Mouse (Mus musculus): ENCODE data around the gene Tmcc3. TPM values are rescaled to one million over a fixed set of nuclear protein-coding genes. Genes with fewer than 3 reads are reported as not detected.

The Tmcc3 gene
- total and polyA plus RNA-seq, 2 experiments from 2014 or later: 4.1 to 10.0 TPM

- ATAC-seq (ENCODE audit: insufficient read depth, low read depth) (no peak), DNase-seq (ENCODE audit: low spot score) (no peak)
- no peak overlapping the region for H3K27ac ChIP-seq (ENCODE audit: low read depth)
- no peak overlapping the region for H3K4me2 ChIP-seq (ENCODE audit: low read depth, low read length)
- no peaks in the 10 kb centered on the region; the same call in 1 of the 2 replicates for H3K9me3 ChIP-seq (replicated peaks; ENCODE audit: control insufficient read depth, low read length)
- no peak overlapping the region for H3K4me3 ChIP-seq (ENCODE audit: low read depth, low read length)
- no peaks in the 10 kb centered on the region for H3K36me3 ChIP-seq (replicated peaks; ENCODE audit: control insufficient read depth, insufficient read depth, low read length)
- WGBS: 64% methylated on average over 6 of the region's 6 CpGs
- H3K9ac ChIP-seq (replicated peaks; ENCODE audit: low read depth, low read length): no peak overlapping the region
- TF ChIP-seq EP300 (IDR thresholded peaks at IDR 0.05; ENCODE audit: low read depth): no peak
- TF ChIP-seq CTCF (IDR thresholded peaks at IDR 0.05; ENCODE audit: low read depth): no peak
- H3K4me1 ChIP-seq (ENCODE audit: control insufficient read depth, insufficient read depth): no peaks in the 10 kb centered on the region
- no peaks in the 10 kb centered on the region for H3K27me3 ChIP-seq (ENCODE audit: control insufficient read depth, insufficient read depth, low read length)
Measured at GRCm38 (mm10) chr10:94601034-94601433, 289.3 kb downstream of the Tmcc3 start.

- H3K9ac ChIP-seq (replicated peaks; ENCODE audit: low read depth, low read length): no peak overlapping the region
- no peak overlapping the region for H3K27ac ChIP-seq (ENCODE audit: low read depth)
- ATAC-seq (ENCODE audit: insufficient read depth, low read depth): no peak
- H3K9me3 ChIP-seq (replicated peaks; ENCODE audit: control insufficient read depth, low read length): no peaks in the 10 kb centered on the region; the same call in 1 of the 2 replicates
- H3K36me3 ChIP-seq (replicated peaks; ENCODE audit: control insufficient read depth, insufficient read depth, low read length): no peaks in the 10 kb centered on the region
- TF ChIP-seq EP300 (IDR thresholded peaks at IDR 0.05; ENCODE audit: low read depth) (no peak), CTCF (IDR thresholded peaks at IDR 0.05; ENCODE audit: low read depth) (no peak)
- H3K4me3 ChIP-seq (ENCODE audit: low read depth, low read length): no peak overlapping the region
- no peak for DNase-seq (ENCODE audit: low spot score)
- H3K27me3 ChIP-seq (ENCODE audit: control insufficient read depth, insufficient read depth, low read length): no peaks in the 10 kb centered on the region
- 76% methylated on average over 4 of the region's 4 CpGs for WGBS
- no peaks in the 10 kb centered on the region for H3K4me1 ChIP-seq (ENCODE audit: control insufficient read depth, insufficient read depth)
- no peak overlapping the region for H3K4me2 ChIP-seq (ENCODE audit: low read depth, low read length)
Measured at GRCm38 (mm10) chr10:94605491-94605890, 293.7 kb downstream of the Tmcc3 start.

- Histone ChIP-seq H3K9me3 (replicated peaks; ENCODE audit: control insufficient read depth, low read length) (no peaks in the 10 kb centered on the region), H3K4me1 (ENCODE audit: control insufficient read depth, insufficient read depth) (no peaks in the 10 kb centered on the region), H3K9ac (replicated peaks; ENCODE audit: low read depth, low read length) (no peak overlapping the region), H3K27me3 (ENCODE audit: control insufficient read depth, insufficient read depth, low read length) (no peaks in the 10 kb centered on the region), H3K27ac (ENCODE audit: low read depth) (no peak overlapping the region), H3K4me2 (ENCODE audit: low read depth, low read length) (no peak overlapping the region), H3K4me3 (ENCODE audit: low read depth, low read length) (no peak overlapping the region), H3K36me3 (replicated peaks; ENCODE audit: control insufficient read depth, insufficient read depth, low read length) (no peaks in the 10 kb centered on the region)
- TF ChIP-seq CTCF (IDR thresholded peaks at IDR 0.05; ENCODE audit: low read depth): peak; percentile 90
- no peak for TF ChIP-seq EP300 (IDR thresholded peaks at IDR 0.05; ENCODE audit: low read depth)
- whole genome bisulfite sequencing: 57% methylated on average over 5 of the region's 5 CpGs
- DNase-seq (ENCODE audit: low spot score): peak; percentile 78
- ATAC-seq (ENCODE audit: insufficient read depth, low read depth): peak; percentile 90
Measured at GRCm38 (mm10) chr10:94609309-94609777, 297.6 kb downstream of the Tmcc3 start.

GRCm38 (mm10) chr10:94611228-94611968 lies 299.6 kb downstream of the Tmcc3 start:
- Histone ChIP-seq H3K27ac (ENCODE audit: low read depth) (no peak overlapping the region), H3K9me3 (replicated peaks; ENCODE audit: control insufficient read depth, low read length) (no peaks in the 10 kb centered on the region), H3K4me3 (ENCODE audit: low read depth, low read length) (no peak overlapping the region), H3K9ac (replicated peaks; ENCODE audit: low read depth, low read length) (no peak overlapping the region), H3K4me2 (ENCODE audit: low read depth, low read length) (no peak overlapping the region), H3K27me3 (ENCODE audit: control insufficient read depth, insufficient read depth, low read length) (no peaks in the 10 kb centered on the region), H3K4me1 (ENCODE audit: control insufficient read depth, insufficient read depth) (no peaks in the 10 kb centered on the region), H3K36me3 (replicated peaks; ENCODE audit: control insufficient read depth, insufficient read depth, low read length) (no peaks in the 10 kb centered on the region)
- no peak for ATAC-seq (ENCODE audit: insufficient read depth, low read depth)
- WGBS: 57% methylated on average over 13 of the region's 13 CpGs
- DNase-seq (ENCODE audit: low spot score): no peak
- no peak for TF ChIP-seq EP300 (IDR thresholded peaks at IDR 0.05; ENCODE audit: low read depth)
- no peak for TF ChIP-seq CTCF (IDR thresholded peaks at IDR 0.05; ENCODE audit: low read depth)

GRCm38 (mm10) chr10:94611969-94612440 lies 300.3 kb downstream of the Tmcc3 start:
- no peak overlapping the region for H3K9ac ChIP-seq (replicated peaks; ENCODE audit: low read depth, low read length)
- ATAC-seq (ENCODE audit: insufficient read depth, low read depth) (no peak), DNase-seq (ENCODE audit: low spot score) (no peak)
- 48% methylated on average over 4 of the region's 4 CpGs for WGBS
- no peaks in the 10 kb centered on the region for H3K36me3 ChIP-seq (replicated peaks; ENCODE audit: control insufficient read depth, insufficient read depth, low read length)
- H3K27ac ChIP-seq (ENCODE audit: low read depth): no peak overlapping the region
- H3K27me3 ChIP-seq (ENCODE audit: control insufficient read depth, insufficient read depth, low read length): no peaks in the 10 kb centered on the region
- no peak for TF ChIP-seq EP300 (IDR thresholded peaks at IDR 0.05; ENCODE audit: low read depth)
- no peak for TF ChIP-seq CTCF (IDR thresholded peaks at IDR 0.05; ENCODE audit: low read depth)
- no peak overlapping the region for H3K4me3 ChIP-seq (ENCODE audit: low read depth, low read length)
- H3K4me2 ChIP-seq (ENCODE audit: low read depth, low read length): no peak overlapping the region
- H3K9me3 ChIP-seq (replicated peaks; ENCODE audit: control insufficient read depth, low read length): no peaks in the 10 kb centered on the region
- no peaks in the 10 kb centered on the region for H3K4me1 ChIP-seq (ENCODE audit: control insufficient read depth, insufficient read depth)

All from heart, postnatal 0 days (tissue).